Mouse (Mus musculus): ENCODE measurements around the gene Plcb1. TPM values are rescaled to one million over a fixed set of nuclear protein-coding genes. Genes with fewer than 3 reads are reported as not detected.

Plcb1 gene
- polyA plus RNA-seq, 1 experiment from 2014 or later = 6.7 TPM

- no peaks in the 10 kb centered on the region for H3K36me3 ChIP-seq
- WGBS = 68% methylated on average over 2 of the region's 2 CpGs
Observed at GRCm38 (mm10) chr2:135411675-135412074, 625.8 kb downstream of the Plcb1 start.

GRCm38 (mm10) chr2:135415137-135415536 is 629.3 kb downstream of the Plcb1 start:
- no peak for DNase-seq (ENCODE audit: low spot score)
- 78% methylated on average over 4 of the region's 4 CpGs for WGBS
- H3K27ac ChIP-seq = no peak overlapping the region

More at GRCm38 (mm10) chr2:135411675-135412074, 625.8 kb downstream of the Plcb1 start:
- Histone ChIP-seq H3K4me1 (replicated peaks) (peaks cover 8% of the 10 kb centered on the region), H3K27me3 (ENCODE audit: insufficient read depth, poor library complexity, severe bottlenecking) (no peaks in the 10 kb centered on the region), H3K4me3 (no peak overlapping the region), H3K27ac (no peak overlapping the region), H3K9me3 (no peaks in the 10 kb centered on the region)
- DNase-seq (ENCODE audit: low spot score) = no peak

GRCm38 (mm10) chr2:135419301-135419700 is 633.4 kb downstream of the Plcb1 start:
- H3K9me3 ChIP-seq = no peaks in the 10 kb centered on the region
- H3K36me3 ChIP-seq = no peaks in the 10 kb centered on the region
- no peak for DNase-seq (ENCODE audit: low spot score)
- no peaks in the 10 kb centered on the region for H3K27me3 ChIP-seq (ENCODE audit: insufficient read depth, poor library complexity, severe bottlenecking)
- no peak overlapping the region for H3K4me3 ChIP-seq
- H3K27ac ChIP-seq = no peak overlapping the region
- WGBS = 51% methylated on average over 5 of the region's 5 CpGs
- H3K4me1 ChIP-seq (replicated peaks) = peaks cover 7% of the 10 kb centered on the region; the same call in 1 of the 2 replicates

More at GRCm38 (mm10) chr2:135415137-135415536, 629.3 kb downstream of the Plcb1 start:
- H3K36me3 ChIP-seq = no peaks in the 10 kb centered on the region
- no peaks in the 10 kb centered on the region for H3K9me3 ChIP-seq
- H3K4me1 ChIP-seq (replicated peaks) = peaks cover 7% of the 10 kb centered on the region; the same call in 1 of the 2 replicates
- no peak overlapping the region for H3K4me3 ChIP-seq
- no peaks in the 10 kb centered on the region for H3K27me3 ChIP-seq (ENCODE audit: insufficient read depth, poor library complexity, severe bottlenecking)

- no peak for DNase-seq (ENCODE audit: low spot score)
- H3K4me3 ChIP-seq = no peak overlapping the region
- H3K4me1 ChIP-seq (replicated peaks) = peaks cover 5% of the 10 kb centered on the region; the same call in 1 of the 2 replicates
- no peak overlapping the region for H3K27ac ChIP-seq
- 86% methylated on average over 5 of the region's 5 CpGs for WGBS
- no peaks in the 10 kb centered on the region for H3K9me3 ChIP-seq
- no peaks in the 10 kb centered on the region for H3K36me3 ChIP-seq
- no peaks in the 10 kb centered on the region for H3K27me3 ChIP-seq (ENCODE audit: insufficient read depth, poor library complexity, severe bottlenecking)
Observed at GRCm38 (mm10) chr2:135434947-135435515, 649.2 kb downstream of the Plcb1 start.

DNA sequence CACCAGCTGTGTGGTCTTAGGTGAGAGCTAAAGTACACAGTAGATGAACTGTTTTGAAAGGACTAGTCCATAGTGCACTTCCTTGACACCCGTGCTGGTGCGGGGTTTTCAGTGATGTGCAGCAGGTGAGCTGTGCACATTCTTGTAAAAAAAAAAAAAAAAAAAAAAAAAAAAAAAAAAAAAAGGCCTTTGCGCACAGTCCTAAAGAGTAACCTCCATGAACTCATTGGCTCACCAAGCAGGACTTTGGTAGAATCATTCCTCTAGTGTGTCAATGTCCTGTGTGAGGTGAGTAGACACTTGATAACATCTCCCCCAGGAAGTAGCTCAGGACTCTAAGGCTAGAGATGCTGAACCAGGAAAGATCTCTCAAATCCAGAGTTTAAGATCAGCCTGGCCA is 653.2 kb downstream of the Plcb1 start:
- H3K36me3 ChIP-seq = no peaks in the 10 kb centered on the region
- H3K4me1 ChIP-seq (replicated peaks) = peaks cover 6% of the 10 kb centered on the region; the same call in 1 of the 2 replicates
- no peak overlapping the region for H3K27ac ChIP-seq
- 84% methylated on average over 3 of the region's 3 CpGs for WGBS
- H3K9me3 ChIP-seq = no peaks in the 10 kb centered on the region
- no peak for DNase-seq (ENCODE audit: low spot score)
- H3K27me3 ChIP-seq (ENCODE audit: insufficient read depth, poor library complexity, severe bottlenecking) = no peaks in the 10 kb centered on the region
- no peak overlapping the region for H3K4me3 ChIP-seq

- H3K9me3 ChIP-seq = no peaks in the 10 kb centered on the region
- no peaks in the 10 kb centered on the region for H3K36me3 ChIP-seq
- WGBS = 17% methylated on average over 7 of the region's 7 CpGs
- H3K4me1 ChIP-seq (replicated peaks) = peaks cover 6% of the 10 kb centered on the region; the same call in 1 of the 2 replicates
- peak; percentile 21 for DNase-seq (ENCODE audit: low spot score)
- H3K27me3 ChIP-seq (ENCODE audit: insufficient read depth, poor library complexity, severe bottlenecking) = no peaks in the 10 kb centered on the region
- peak overlapping the region; percentile 23 for H3K4me3 ChIP-seq
- no peak overlapping the region for H3K27ac ChIP-seq
Observed at GRCm38 (mm10) chr2:135439546-135440517, 654.0 kb downstream of the Plcb1 start.

DNA sequence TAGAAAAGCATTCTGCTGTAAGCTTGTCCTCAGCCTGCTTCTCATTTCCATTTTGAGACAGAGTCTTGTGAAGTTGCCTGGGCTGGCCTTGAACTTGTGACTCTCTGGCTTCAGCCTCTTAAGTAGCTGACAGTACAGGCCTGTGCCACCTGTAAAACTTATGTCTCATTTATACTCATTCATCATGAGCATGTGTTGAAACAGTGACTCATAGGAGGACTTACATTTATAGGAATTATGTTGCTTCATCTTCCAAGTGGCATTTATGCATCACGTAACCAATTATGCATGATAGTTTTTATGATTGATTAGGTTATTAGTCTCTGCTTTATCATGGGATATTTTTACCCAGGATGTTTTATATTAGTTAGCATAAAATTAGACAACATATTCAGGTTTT is 667.7 kb downstream of the Plcb1 start:
- Histone ChIP-seq H3K4me3 (no peak overlapping the region), H3K9me3 (no peaks in the 10 kb centered on the region), H3K4me1 (replicated peaks) (no peaks in the 10 kb centered on the region), H3K27me3 (ENCODE audit: insufficient read depth, poor library complexity, severe bottlenecking) (no peaks in the 10 kb centered on the region), H3K36me3 (no peaks in the 10 kb centered on the region), H3K27ac (no peak overlapping the region)
- 100% methylated on average over 1 of the region's 1 CpGs for WGBS
- no peak for DNase-seq (ENCODE audit: low spot score)

DNA sequence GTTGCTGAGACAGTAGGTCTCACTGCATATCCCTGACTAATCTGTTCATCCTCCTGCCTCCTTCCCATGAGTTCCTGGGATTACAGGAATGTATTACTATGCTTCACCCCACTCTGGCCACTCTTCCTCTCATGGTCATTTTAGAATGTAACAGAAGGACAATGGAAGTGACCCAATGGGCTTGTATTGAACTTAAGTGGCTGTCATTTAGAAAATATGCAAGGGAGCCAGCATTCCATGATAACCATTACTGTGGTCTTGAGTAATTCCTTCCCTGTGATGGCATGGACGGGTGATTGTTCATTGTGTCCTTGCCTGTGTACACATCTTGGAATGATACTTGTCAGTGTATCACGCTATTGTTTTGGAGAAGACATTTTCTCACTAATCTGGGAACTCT is 668.1 kb downstream of the Plcb1 start:
- Histone ChIP-seq H3K4me3 (no peak overlapping the region), H3K36me3 (no peaks in the 10 kb centered on the region), H3K27ac (no peak overlapping the region), H3K9me3 (no peaks in the 10 kb centered on the region), H3K27me3 (ENCODE audit: insufficient read depth, poor library complexity, severe bottlenecking) (no peaks in the 10 kb centered on the region), H3K4me1 (replicated peaks) (no peaks in the 10 kb centered on the region)
- no peak for DNase-seq (ENCODE audit: low spot score)
- 81% methylated on average over 2 of the region's 2 CpGs for WGBS

DNA sequence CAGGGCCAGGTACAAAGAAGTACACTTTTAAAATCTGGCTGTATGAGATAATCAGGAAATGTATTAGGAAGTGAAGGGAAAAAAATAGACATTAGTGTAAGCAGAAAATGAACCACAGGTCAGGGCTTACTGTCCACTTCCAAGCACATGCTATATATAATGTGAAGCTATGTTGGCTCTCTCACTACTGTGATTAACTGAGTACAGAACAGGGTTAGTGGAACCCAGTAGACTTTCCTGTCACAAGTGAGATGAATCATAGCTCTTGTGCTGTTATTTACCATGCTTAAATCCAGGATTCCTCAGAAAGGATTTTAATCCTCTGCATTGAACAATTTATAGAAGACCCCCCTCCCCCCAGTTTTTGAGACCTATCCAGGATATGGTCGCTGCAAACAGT is 668.6 kb downstream of the Plcb1 start:
- Histone ChIP-seq H3K9me3 (no peaks in the 10 kb centered on the region), H3K4me3 (no peak overlapping the region), H3K36me3 (no peaks in the 10 kb centered on the region), H3K27me3 (ENCODE audit: insufficient read depth, poor library complexity, severe bottlenecking) (no peaks in the 10 kb centered on the region), H3K27ac (no peak overlapping the region), H3K4me1 (replicated peaks) (no peaks in the 10 kb centered on the region)
- DNase-seq (ENCODE audit: low spot score) = no peak
- 65% methylated on average over 1 of the region's 1 CpGs for WGBS

GRCm38 (mm10) chr2:135467895-135468294 is 682.0 kb downstream of the Plcb1 start:
- Histone ChIP-seq H3K27ac (no peak overlapping the region), H3K4me1 (replicated peaks) (no peaks in the 10 kb centered on the region), H3K36me3 (no peaks in the 10 kb centered on the region), H3K4me3 (no peak overlapping the region), H3K27me3 (ENCODE audit: insufficient read depth, poor library complexity, severe bottlenecking) (no peaks in the 10 kb centered on the region), H3K9me3 (no peaks in the 10 kb centered on the region)
- DNase-seq (ENCODE audit: low spot score) = no peak
- WGBS = 79% methylated on average over 4 of the region's 4 CpGs

GRCm38 (mm10) chr2:135474107-135474506 is 688.2 kb downstream of the Plcb1 start:
- H3K27ac ChIP-seq = no peak overlapping the region
- H3K27me3 ChIP-seq (ENCODE audit: insufficient read depth, poor library complexity, severe bottlenecking) = no peaks in the 10 kb centered on the region
- WGBS = 87% methylated on average over 4 of the region's 4 CpGs
- H3K9me3 ChIP-seq = no peaks in the 10 kb centered on the region
- H3K4me1 ChIP-seq (replicated peaks) = no peaks in the 10 kb centered on the region
- DNase-seq (ENCODE audit: low spot score) = no peak
- no peak overlapping the region for H3K4me3 ChIP-seq
- no peaks in the 10 kb centered on the region for H3K36me3 ChIP-seq

- no peaks in the 10 kb centered on the region for H3K27me3 ChIP-seq (ENCODE audit: insufficient read depth, poor library complexity, severe bottlenecking)
- H3K9me3 ChIP-seq = no peaks in the 10 kb centered on the region
- no peaks in the 10 kb centered on the region; the same call in 1 of the 2 replicates for H3K4me1 ChIP-seq (replicated peaks)
- no peak overlapping the region for H3K4me3 ChIP-seq
- DNase-seq (ENCODE audit: low spot score) = no peak
- H3K36me3 ChIP-seq = no peaks in the 10 kb centered on the region
- 72% methylated on average over 2 of the region's 2 CpGs for WGBS
- no peak overlapping the region for H3K27ac ChIP-seq
Observed at GRCm38 (mm10) chr2:135485248-135485647, 699.4 kb downstream of the Plcb1 start.

DNA sequence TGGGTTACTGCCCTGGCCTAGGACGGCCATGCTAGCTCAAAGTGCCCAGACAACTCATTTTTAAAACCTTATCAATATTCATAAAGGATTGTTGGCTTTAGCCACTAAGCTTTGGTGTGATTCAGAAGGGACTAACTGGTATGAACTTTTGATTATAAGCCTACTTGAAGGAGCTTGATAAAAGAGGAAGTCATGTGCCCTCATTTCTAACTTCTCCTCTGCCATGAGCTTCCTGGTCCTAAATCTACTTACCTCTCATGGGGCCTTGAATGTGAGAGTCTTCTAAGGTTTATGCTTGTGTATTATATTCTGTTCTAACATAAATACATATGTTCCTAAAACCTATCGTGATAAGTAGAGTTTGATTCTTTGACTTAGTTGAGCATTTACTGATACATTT is 702.4 kb downstream of the Plcb1 start:
- WGBS = 86% methylated on average over 2 of the region's 2 CpGs
- no peak for DNase-seq (ENCODE audit: low spot score)
- no peaks in the 10 kb centered on the region; the same call in 1 of the 2 replicates for H3K4me1 ChIP-seq (replicated peaks)

More for the DNA sequence above, 702.4 kb downstream of the Plcb1 start:
- Histone ChIP-seq H3K4me3 (no peak overlapping the region), H3K27me3 (ENCODE audit: insufficient read depth, poor library complexity, severe bottlenecking) (no peaks in the 10 kb centered on the region), H3K36me3 (no peaks in the 10 kb centered on the region), H3K9me3 (no peaks in the 10 kb centered on the region), H3K27ac (no peak overlapping the region)
